Mouse (Mus musculus): ENCODE measurements at regions not wholly inside any gene's neighbourhood (a gene's known extent, or its start where the extent isn't known, plus 50 kb on each side); places are given as distances from the start of the nearest gene placed in this dataset.

DNA sequence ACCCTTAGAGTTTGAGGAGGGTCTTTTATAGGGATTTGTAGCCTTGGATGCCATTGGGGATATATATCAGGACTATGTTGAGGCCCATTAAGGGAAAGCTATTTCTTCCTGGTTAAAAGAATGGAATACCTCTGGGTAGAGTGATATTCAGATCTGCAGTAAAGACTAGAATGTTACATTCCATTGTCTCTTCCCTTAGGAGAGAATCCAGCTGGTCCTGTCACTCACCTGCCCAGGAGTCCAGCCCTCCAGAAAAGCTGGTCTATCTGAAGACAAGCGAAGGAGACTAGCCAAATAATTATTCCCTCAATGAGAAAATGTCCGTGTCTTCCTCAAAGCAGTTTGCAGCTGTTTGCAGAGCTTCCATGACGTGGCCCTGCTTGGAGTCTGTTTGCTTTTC is 308.3 kb downstream of the Cog6 start:
- TF ChIP-seq CTCF (IDR thresholded peaks at IDR 0.05; ENCODE audit: low read depth, low read length): no peak
- no peak for TF ChIP-seq POLR2A (IDR thresholded peaks at IDR 0.05; ENCODE audit: extremely low read depth, insufficient read depth, low read length)
